In genomic region chr13:37760957-37761941, GRCm38 (mm10) we compare ENCODE assay signal across 8 mouse cellular contexts. TPM values are rescaled to one million over a fixed set of nuclear protein-coding genes. Genes with fewer than 3 reads are reported as not detected.
DNase-seq lines count a peak whose midpoint lies in the region; ATAC-seq and TF ChIP-seq lines count a peak whose summit lies in the region.

No protein-coding gene starts in this region.

- H3K4me1 ChIP-seq in heart, adult 2 months (ENCODE audit: control insufficient read depth, insufficient read depth, low read length) = peaks cover 3% of the 10 kb centered on the region
- peaks cover 3% of the 10 kb centered on the region; the same call in 1 of the 2 replicates for H3K4me1 ChIP-seq in intestine, postnatal 0 days (replicated peaks; ENCODE audit: control insufficient read depth, insufficient read depth, low read length)
- peaks cover 25% of the 10 kb centered on the region for H3K4me1 ChIP-seq in liver, embryonic 16.5 days (ENCODE audit: control insufficient read depth, low read depth, low read length)
- peaks cover 8% of the 10 kb centered on the region; the same call in 1 of the 2 replicates for H3K4me1 ChIP-seq in small intestine, adult 2 months (ENCODE audit: control insufficient read depth, insufficient read depth, insufficient read length, low read length)

- TF ChIP-seq POLR2A in heart, adult 2 months (IDR thresholded peaks at IDR 0.05; ENCODE audit: insufficient read depth, low read depth, low read length) = no peak; the same call in 1 of the 2 replicates
- TF ChIP-seq POLR2A in small intestine, adult 2 months (IDR thresholded peaks at IDR 0.05; ENCODE audit: low read depth, low read length) = no peak; the same call in 1 of the 2 replicates

- H3K36me3 ChIP-seq in heart, adult 2 months (ENCODE audit: control insufficient read depth, insufficient read depth, low read length) = peaks cover 2% of the 10 kb centered on the region; the same call in 1 of the 2 replicates
- no peaks in the 10 kb centered on the region for H3K36me3 ChIP-seq in intestine, postnatal 0 days (ENCODE audit: control insufficient read depth, insufficient read depth)
- no peaks in the 10 kb centered on the region for H3K36me3 ChIP-seq in liver, embryonic 16.5 days (ENCODE audit: control insufficient read depth, insufficient read depth)
- H3K36me3 ChIP-seq in small intestine, adult 2 months (ENCODE audit: control insufficient read depth, insufficient read depth, low read length) = no peaks in the 10 kb centered on the region

- TF ChIP-seq EP300 in heart, adult 2 months (IDR thresholded peaks at IDR 0.05; ENCODE audit: insufficient read depth, low read depth, low read length) = peak; percentile 82; the same call in 1 of the 2 replicates

- peak overlapping the region; percentile 19; the same call in 1 of the 2 replicates for H3K4me3 ChIP-seq in heart, adult 2 months
- no peak overlapping the region for H3K4me3 ChIP-seq in intestine, postnatal 0 days (ENCODE audit: low read depth, low read length)
- no peak overlapping the region for H3K4me3 ChIP-seq in liver, embryonic 16.5 days (ENCODE audit: low read depth, low read length)
- peak overlapping the region; percentile 38 for H3K4me3 ChIP-seq in small intestine, adult 2 months (ENCODE audit: low read depth, low read length)

- H3K9ac ChIP-seq in heart, adult 2 months (ENCODE audit: low read depth, low read length) = peak overlapping the region; percentile 56
- H3K9ac ChIP-seq in intestine, postnatal 0 days (ENCODE audit: low read depth, low read length) = peak overlapping the region; percentile 37; the same call in 1 of the 2 replicates
- H3K9ac ChIP-seq in liver, embryonic 16.5 days (ENCODE audit: low read depth, low read length) = no peak overlapping the region

- peak overlapping the region; percentile 84 for H3K27ac ChIP-seq in heart, adult 2 months
- peak overlapping the region; percentile 88 for H3K27ac ChIP-seq in intestine, postnatal 0 days (ENCODE audit: low read depth, low read length)
- peak overlapping the region; percentile 31; the same call in 1 of the 2 replicates for H3K27ac ChIP-seq in liver, embryonic 16.5 days (ENCODE audit: low read length)
- H3K27ac ChIP-seq in small intestine, adult 2 months (ENCODE audit: insufficient read depth, low read depth, low read length) = peak overlapping the region; percentile 66

- peak overlapping the region; percentile 50 for H3K4me2 ChIP-seq in intestine, postnatal 0 days (replicated peaks; ENCODE audit: low read depth)
- no peak overlapping the region for H3K4me2 ChIP-seq in liver, embryonic 16.5 days (ENCODE audit: low read depth, low read length)

- DNase-seq in right cerebral cortex, postnatal 4 days = peak; percentile 29
- no peak for DNase-seq in right cerebral cortex, adult 2 months (ENCODE audit: low spot score in 2 of 2)
- DNase-seq in heart, adult 2 months = peak; percentile 45 to 55
- no peak for DNase-seq in left cerebral cortex, adult 9 months (ENCODE audit: low spot score in 2 of 2)
- DNase-seq in cerebellum, adult 18-20 months = no peak

- no peaks in the 10 kb centered on the region for H3K79me2 ChIP-seq in heart, adult 2 months (replicated peaks; ENCODE audit: control insufficient read depth, insufficient read depth, low read length)

- H3K9me3 ChIP-seq in intestine, postnatal 0 days (ENCODE audit: control insufficient read depth) = no peaks in the 10 kb centered on the region
- no peaks in the 10 kb centered on the region for H3K9me3 ChIP-seq in liver, embryonic 16.5 days (replicated peaks; ENCODE audit: control insufficient read depth, low read length)

- intact Hi-C loops in heart, adult 2 months (cut with DNase I) = loop anchor here (2.0 to 10.0 kb wide), 2 partner anchors 66 to 106 kb away; no protein-coding TSS in a partner anchor

- ATAC-seq in intestine, postnatal 0 days = peak; percentile 78
- peak; percentile 67 for ATAC-seq in liver, embryonic 16.5 days (ENCODE audit: low read depth)

- no peak for TF ChIP-seq CTCF in heart, adult 2 months (IDR thresholded peaks at IDR 0.05)
- TF ChIP-seq CTCF in intestine, postnatal 0 days (IDR thresholded peaks at IDR 0.05; ENCODE audit: low read depth) = no peak
- TF ChIP-seq CTCF in small intestine, adult 2 months (IDR thresholded peaks at IDR 0.05; ENCODE audit: extremely low read depth, insufficient read length, insufficient replicate concordance, low read depth, low read length) = no peak

- 22% methylated on average over 23 of the region's 23 CpGs for WGBS in heart, adult 2 months
- 28% methylated on average over 23 of the region's 23 CpGs for WGBS in intestine, postnatal 0 days
- 30% methylated on average over 23 of the region's 23 CpGs for WGBS in liver, embryonic 16.5 days (ENCODE audit: insufficient replicate concordance)
- WGBS in small intestine, adult 2 months = 17% methylated on average over 23 of the region's 23 CpGs

- no peaks in the 10 kb centered on the region for H3K27me3 ChIP-seq in heart, adult 2 months (ENCODE audit: control insufficient read depth, insufficient read depth, low read length)
- no peaks in the 10 kb centered on the region for H3K27me3 ChIP-seq in intestine, postnatal 0 days (replicated peaks; ENCODE audit: control insufficient read depth, insufficient read depth, low read length)
- H3K27me3 ChIP-seq in liver, embryonic 16.5 days (ENCODE audit: control insufficient read depth, insufficient read depth, low read depth, low read length) = no peaks in the 10 kb centered on the region
- H3K27me3 ChIP-seq in small intestine, adult 2 months (ENCODE audit: control insufficient read depth, insufficient read depth, low read length) = no peaks in the 10 kb centered on the region

RNA-seq across cellular contexts. Expression of gene Rreb1, which starts 17.0 kb away (rescaled TPM):
- total RNA-seq in heart, adult 2 months (2021) = 10 to 100 TPM; 34.3 to 57.5 TPM
- polyA plus RNA-seq in heart, adult 2 months (2012; rRNA removed) = 12.8 and 16.4 TPM in 2 replicates
- 9.6 and 10.6 TPM in 2 replicates for polyA plus RNA-seq in intestine, postnatal 0 days (2015; fragmentation: Nextera tagmentation; extraction: Ambion mirVana)
- polyA plus RNA-seq in liver, embryonic 16.5 days (2015; fragmentation: Nextera tagmentation; extraction: Ambion mirVana) = 4.2 and 5.9 TPM in 2 replicates
- polyA plus RNA-seq in small intestine, adult 2 months (2012; rRNA removed) = 16.7 and 28.2 TPM in 2 replicates

Comparison
In these comparisons a context has a peak if more than half of its experiments do, and no peak if none do; other contexts are left out.
1. DNase-seq: peak in right cerebral cortex, postnatal 4 days (single experiment) and heart, adult 2 months (2 of 2); none in right cerebral cortex, adult 2 months (0 of 2), left cerebral cortex, adult 9 months (0 of 2) and cerebellum, adult 18-20 months (0 of 2).
2. H3K27ac ChIP-seq: peak in every context shown above with its lines; median percentile 88 in intestine, postnatal 0 days; 84 in heart, adult 2 months; 66 in small intestine, adult 2 months; 31 in liver, embryonic 16.5 days.
3. H3K4me3 ChIP-seq: peak in heart, adult 2 months (single experiment) and small intestine, adult 2 months (single experiment); none in intestine, postnatal 0 days (single experiment) and liver, embryonic 16.5 days (single experiment).